Mouse (Mus musculus) neural tube, embryonic 13.5 days (tissue): ENCODE data around the gene Wars. TPM values are rescaled to one million over a fixed set of nuclear protein-coding genes. Genes with fewer than 3 reads are reported as not detected.

Experiments
- ATAC-seq: fragments of 200-750 bp; cut with Nextera tagmentation; 2 replicates; pipeline ENCODE4 v1.8.0; 2017; ENCODE audit warnings: low read depth, mild to moderate bottlenecking, moderate TSS enrichment, moderate library complexity
- H3K27ac ChIP-seq: fragments of 300-500 bp; sonication (generic); replicated peaks from 2 replicates; pipeline ENCODE4 v1.5.1; 2015; ENCODE audit warnings: moderate library complexity, mild to moderate bottlenecking, inconsistent platforms
- H3K27me3 ChIP-seq: fragments of 300-500 bp; sonication (generic); 2 replicates; pipeline ENCODE4 v1.6.1; 2015; ENCODE audit warnings: mild to moderate bottlenecking, inconsistent platforms
- H3K36me3 ChIP-seq: fragments of 300-500 bp; sonication (generic); 2 replicates; pipeline ENCODE4 v1.6.1; 2015; ENCODE audit warnings: mild to moderate bottlenecking, inconsistent platforms
- H3K4me1 ChIP-seq: fragments of 300-500 bp; sonication (generic); replicated peaks from 2 replicates; pipeline ENCODE4 v1.6.1; 2015; ENCODE audit warnings: inconsistent platforms
- H3K4me2 ChIP-seq: fragments of 300-500 bp; sonication (generic); 2 replicates; pipeline ENCODE4 v1.6.1; 2015; ENCODE audit warnings: inconsistent platforms, mild to moderate bottlenecking, moderate library complexity
- H3K4me3 ChIP-seq: fragments of 300-500 bp; sonication (generic); 2 replicates; pipeline ENCODE4 v1.5.1; 2015; ENCODE audit warnings: mild to moderate bottlenecking, inconsistent platforms
- H3K9ac ChIP-seq: fragments of 300-500 bp; sonication (generic); 2 replicates; pipeline ENCODE4 v1.6.1; 2015; ENCODE audit warnings: moderate library complexity, mild to moderate bottlenecking, inconsistent platforms
- H3K9me3 ChIP-seq: fragments of 300-500 bp; sonication (generic); 2 replicates; pipeline ENCODE4 v1.6.1; 2016; ENCODE audit warnings: inconsistent platforms
- WGBS: fragments of 180-500 bp; shearing (Covaris S2); methylation state at CpG from one replicate; pipeline ENCODE4 v1.1.7; 2015; 5-methylcytosine and 5-hydroxymethylcytosine counted together
- polyA plus RNA-seq: library from polyadenylated mRNA; unstranded; fragments of >200 nt; fragmentation: Nextera tagmentation; extraction: Ambion mirVana; gene quantifications from 2 replicates; pipeline ENCODE4 v1.2.1, GENCODE M21; 2015

The Wars gene
- polyA plus RNA-seq, 1 experiment from 2014 or later, result 108 TPM

GRCm38 (mm10) chr12:108831966-108832643, 61.9 kb downstream of the Wars start:
- peak overlapping the region; percentile 28; the same call in 1 of the 2 replicates for H3K27ac ChIP-seq
- peaks cover 51% of the 10 kb centered on the region for H3K4me1 ChIP-seq
- 56% methylated on average over 9 of the region's 9 CpGs for WGBS
- no peaks in the 10 kb centered on the region for H3K9me3 ChIP-seq
- no peak overlapping the region for H3K9ac ChIP-seq
- ATAC-seq, result no peak
- peaks cover 6% of the 10 kb centered on the region; the same call in 1 of the 2 replicates for H3K27me3 ChIP-seq
- peaks cover 14% of the 10 kb centered on the region for H3K36me3 ChIP-seq
- H3K4me3 ChIP-seq, result no peak overlapping the region
- H3K4me2 ChIP-seq, result no peak overlapping the region

GRCm38 (mm10) chr12:108830358-108830757, 63.6 kb downstream of the Wars start:
- no peak for ATAC-seq
- H3K27ac ChIP-seq, result no peak overlapping the region
- H3K9me3 ChIP-seq, result no peaks in the 10 kb centered on the region
- H3K9ac ChIP-seq, result no peak overlapping the region
- peaks cover 28% of the 10 kb centered on the region for H3K36me3 ChIP-seq
- H3K4me1 ChIP-seq, result peaks cover 39% of the 10 kb centered on the region
- H3K4me2 ChIP-seq, result no peak overlapping the region
- WGBS, result 84% methylated on average over 6 of the region's 6 CpGs
- peaks cover 6% of the 10 kb centered on the region; the same call in 1 of the 2 replicates for H3K27me3 ChIP-seq
- H3K4me3 ChIP-seq, result no peak overlapping the region

- no peak for ATAC-seq
- WGBS, result 86% methylated on average over 5 of the region's 5 CpGs
- Histone ChIP-seq H3K27me3 (peaks cover 6% of the 10 kb centered on the region; the same call in 1 of the 2 replicates), H3K4me1 (peaks cover 32% of the 10 kb centered on the region), H3K9ac (no peak overlapping the region), H3K9me3 (no peaks in the 10 kb centered on the region), H3K27ac (no peak overlapping the region), H3K4me3 (no peak overlapping the region), H3K36me3 (peaks cover 28% of the 10 kb centered on the region), H3K4me2 (no peak overlapping the region)
Measured at GRCm38 (mm10) chr12:108829636-108830035, 64.3 kb downstream of the Wars start.

GRCm38 (mm10) chr12:108827641-108828040, 66.3 kb downstream of the Wars start:
- H3K36me3 ChIP-seq, result peaks cover 28% of the 10 kb centered on the region
- no peak overlapping the region for H3K27ac ChIP-seq
- H3K9ac ChIP-seq, result no peak overlapping the region
- no peak for ATAC-seq
- 97% methylated on average over 6 of the region's 6 CpGs for WGBS
- no peaks in the 10 kb centered on the region for H3K27me3 ChIP-seq
- H3K9me3 ChIP-seq, result no peaks in the 10 kb centered on the region
- peaks cover 12% of the 10 kb centered on the region for H3K4me1 ChIP-seq
- no peak overlapping the region for H3K4me3 ChIP-seq
- H3K4me2 ChIP-seq, result no peak overlapping the region

GRCm38 (mm10) chr12:108826958-108827535, 66.9 kb downstream of the Wars start:
- ATAC-seq, result no peak
- WGBS, result 96% methylated on average over 28 of the region's 28 CpGs
- Histone ChIP-seq H3K4me3 (no peak overlapping the region), H3K9me3 (no peaks in the 10 kb centered on the region), H3K27me3 (no peaks in the 10 kb centered on the region), H3K36me3 (peaks cover 28% of the 10 kb centered on the region), H3K4me2 (no peak overlapping the region), H3K9ac (no peak overlapping the region), H3K4me1 (peaks cover 6% of the 10 kb centered on the region), H3K27ac (no peak overlapping the region)

GRCm38 (mm10) chr12:108826282-108826957, 67.6 kb downstream of the Wars start:
- Histone ChIP-seq H3K9me3 (no peaks in the 10 kb centered on the region), H3K36me3 (peaks cover 28% of the 10 kb centered on the region), H3K27ac (no peak overlapping the region), H3K27me3 (no peaks in the 10 kb centered on the region), H3K4me3 (no peak overlapping the region), H3K9ac (no peak overlapping the region), H3K4me2 (no peak overlapping the region), H3K4me1 (peaks cover under 1% of the 10 kb centered on the region)
- 94% methylated on average over 19 of the region's 19 CpGs for WGBS
- ATAC-seq, result no peak

GRCm38 (mm10) chr12:108825561-108826224, 68.3 kb downstream of the Wars start:
- no peak for ATAC-seq
- H3K27ac ChIP-seq, result no peak overlapping the region
- H3K27me3 ChIP-seq, result no peaks in the 10 kb centered on the region
- no peaks in the 10 kb centered on the region for H3K9me3 ChIP-seq
- peaks cover 28% of the 10 kb centered on the region for H3K36me3 ChIP-seq
- no peak overlapping the region for H3K4me2 ChIP-seq
- WGBS, result 92% methylated on average over 13 of the region's 13 CpGs
- no peaks in the 10 kb centered on the region for H3K4me1 ChIP-seq
- H3K9ac ChIP-seq, result no peak overlapping the region
- no peak overlapping the region for H3K4me3 ChIP-seq

GRCm38 (mm10) chr12:108824225-108824874, 69.6 kb downstream of the Wars start:
- 92% methylated on average over 15 of the region's 15 CpGs for WGBS
- H3K4me1 ChIP-seq, result peaks cover 5% of the 10 kb centered on the region; the same call in 1 of the 2 replicates
- no peak overlapping the region for H3K4me3 ChIP-seq
- no peaks in the 10 kb centered on the region for H3K9me3 ChIP-seq
- no peak overlapping the region for H3K4me2 ChIP-seq
- no peak overlapping the region for H3K9ac ChIP-seq
- ATAC-seq, result no peak
- no peaks in the 10 kb centered on the region for H3K27me3 ChIP-seq
- no peak overlapping the region for H3K27ac ChIP-seq
- H3K36me3 ChIP-seq, result peaks cover 34% of the 10 kb centered on the region

GRCm38 (mm10) chr12:108823036-108823435, 70.9 kb downstream of the Wars start:
- Histone ChIP-seq H3K9ac (no peak overlapping the region), H3K9me3 (no peaks in the 10 kb centered on the region), H3K27ac (no peak overlapping the region), H3K4me2 (no peak overlapping the region), H3K36me3 (peaks cover 42% of the 10 kb centered on the region), H3K4me1 (peaks cover 5% of the 10 kb centered on the region; the same call in 1 of the 2 replicates), H3K27me3 (no peaks in the 10 kb centered on the region), H3K4me3 (no peak overlapping the region)
- 77% methylated on average over 8 of the region's 8 CpGs for WGBS
- no peak for ATAC-seq

- Histone ChIP-seq H3K4me3 (no peak overlapping the region), H3K9me3 (no peaks in the 10 kb centered on the region), H3K9ac (no peak overlapping the region), H3K27me3 (no peaks in the 10 kb centered on the region), H3K36me3 (peaks cover 34% of the 10 kb centered on the region), H3K4me1 (peaks cover 5% of the 10 kb centered on the region; the same call in 1 of the 2 replicates), H3K4me2 (no peak overlapping the region), H3K27ac (no peak overlapping the region)
- ATAC-seq, result no peak
- 88% methylated on average over 4 of the region's 4 CpGs for WGBS
Measured at GRCm38 (mm10) chr12:108820461-108820860, 73.5 kb downstream of the Wars start.

GRCm38 (mm10) chr12:108816569-108816968, 77.4 kb downstream of the Wars start:
- Histone ChIP-seq H3K36me3 (peaks cover 43% of the 10 kb centered on the region), H3K27me3 (no peaks in the 10 kb centered on the region), H3K4me1 (peaks cover 9% of the 10 kb centered on the region; the same call in 1 of the 2 replicates), H3K4me3 (no peak overlapping the region), H3K9ac (0 out of 2 replicates have a peak overlapping the region, but pooled peaks have one; percentile 26), H3K4me2 (no peak overlapping the region), H3K27ac (no peak overlapping the region), H3K9me3 (no peaks in the 10 kb centered on the region)
- 85% methylated on average over 11 of the region's 11 CpGs for WGBS
- ATAC-seq, result no peak
